Mouse (Mus musculus) left cerebral cortex, postnatal 14 days (tissue): ENCODE data around the gene Pcx. TPM values are rescaled to one million over a fixed set of nuclear protein-coding genes. Genes with fewer than 3 reads are reported as not detected.

Source experiments
- DNase-seq, 2 experiments: peaks; one replicate each; pipeline ENCODE4 v3.0.0; 2021 to 2022; ENCODE audit warnings: low spot score in 2 of 2, mixed read lengths in 1 of 2
- intact Hi-C: fragments of 180-260 bp; cut with DNase I; formaldehyde crosslinking; loops from one replicate; pipeline ENCODE4 v1.15.1; 2025
- microRNA-seq, 2 experiments: library from miRNA; unstranded; fragments of <30 nt; microRNA quantifications; one replicate each; pipeline ENCODE4 v1.2.0; 2022
- total RNA-seq, 2 experiments: library from RNA; stranded (reverse); gene quantifications; 2 replicates each; pipeline ENCODE4 v1.2.3; 2021

Pcx gene
- total RNA-seq, 2 experiments from 2014 or later, result 57.2 to 59.2 TPM

DNA sequence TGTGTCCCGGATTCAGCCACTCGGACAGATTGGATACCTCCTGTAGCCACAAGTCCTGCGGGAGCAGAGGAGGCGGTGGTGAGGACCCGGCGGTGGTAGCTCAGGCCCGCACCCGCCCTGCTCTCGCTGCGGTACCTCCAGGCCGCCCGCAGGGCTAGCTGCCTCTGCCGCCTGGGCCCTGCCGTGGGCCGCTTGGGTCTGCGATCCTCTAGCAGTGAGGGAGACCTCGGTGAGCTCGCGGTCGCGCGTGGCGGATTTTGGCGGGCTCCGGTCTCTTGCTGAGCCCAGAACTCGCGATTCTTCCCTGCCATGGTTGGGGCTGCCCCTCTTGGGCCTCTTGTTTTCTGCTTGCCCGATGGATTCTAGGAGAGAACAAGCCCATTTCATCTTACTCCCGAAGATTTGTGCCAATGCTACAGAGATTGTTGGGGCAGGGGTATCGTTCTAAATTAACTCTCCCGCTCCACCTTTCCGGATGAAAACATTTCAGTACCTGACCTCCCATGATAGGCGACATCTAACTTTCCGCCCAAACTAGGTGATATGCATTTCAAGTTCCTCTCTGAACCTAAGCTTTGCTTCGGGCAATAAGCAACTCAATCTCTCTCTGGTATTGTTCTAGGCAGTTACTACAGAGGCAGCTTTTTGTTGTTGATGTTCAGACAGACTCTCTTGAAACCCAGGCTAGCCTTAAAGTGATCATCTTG is 115.7 kb downstream of the Pcx start:
- intact Hi-C loops, result loop anchor here (5.0 to 10.0 kb wide), 3 partner anchors 116 to 279 kb away; partner anchors contain the start of genes 2010003K11Rik and Bbs1
- DNase-seq, result no peak

DNA sequence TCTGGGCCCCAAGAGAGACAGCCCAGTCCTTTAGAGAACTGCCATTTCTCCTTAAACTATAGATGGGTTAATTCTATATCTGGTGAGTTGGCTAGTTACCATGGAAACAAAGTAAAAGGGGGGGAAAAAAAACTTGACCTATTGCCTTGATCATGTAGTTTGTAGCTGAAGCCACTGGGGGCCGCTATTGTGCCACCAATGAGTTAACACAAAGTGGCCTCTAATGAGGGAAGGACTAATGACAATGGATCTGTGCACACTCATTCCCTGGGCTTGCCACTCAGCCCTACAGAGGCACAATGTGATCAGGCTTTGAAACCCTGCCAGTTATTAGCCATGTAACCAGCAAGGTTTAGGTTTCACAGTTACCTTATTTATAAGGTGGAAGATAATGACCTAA is 118.5 kb downstream of the Pcx start:
- DNase-seq, result peak; percentile 81 to 82
- intact Hi-C loops, result loop anchor here (5.0 to 10.0 kb wide), 3 partner anchors 113 to 276 kb away; partner anchors contain the start of genes 2010003K11Rik and Bbs1

DNA sequence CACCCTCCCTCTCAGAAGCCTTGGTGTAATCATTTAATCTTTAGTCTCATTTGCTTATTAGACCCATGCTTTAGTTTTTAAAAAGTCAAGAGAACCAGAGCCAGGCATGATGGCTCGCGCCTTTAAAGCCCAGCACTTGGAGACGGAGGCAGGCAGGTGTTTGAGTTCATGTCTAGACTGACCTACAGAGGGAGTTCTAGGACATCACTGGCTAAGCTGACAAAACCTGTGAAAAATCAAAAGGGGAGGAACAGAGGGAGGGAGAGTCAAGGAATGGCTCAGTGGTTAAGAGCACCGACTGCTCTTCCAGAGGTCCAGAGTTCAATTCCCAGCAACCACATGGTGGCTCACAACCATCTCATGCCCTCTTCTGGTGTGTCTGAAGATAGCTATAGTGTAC is 125.7 kb downstream of the Pcx start:
- DNase-seq, result no peak
- intact Hi-C loops, result no loop called here

DNA sequence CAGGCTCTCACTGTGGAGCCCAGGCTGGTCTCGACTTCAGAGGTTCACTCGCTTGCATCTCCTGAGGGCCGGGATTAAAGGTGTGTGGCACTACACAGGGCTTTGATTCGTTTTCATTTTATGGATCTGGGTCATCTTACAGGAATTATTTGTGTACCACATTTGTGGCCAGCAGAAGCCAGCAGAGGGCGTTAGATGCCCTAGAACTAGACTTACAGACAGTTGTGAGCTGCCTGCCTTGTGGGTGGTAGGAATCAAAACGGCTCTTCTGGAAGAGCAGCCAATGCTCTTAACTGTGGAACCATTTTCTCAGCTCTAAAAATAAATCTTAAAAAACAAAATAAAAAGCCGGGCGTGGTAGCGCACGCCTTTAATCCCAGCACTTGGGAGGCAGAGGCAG is 134.0 kb downstream of the Pcx start:
- intact Hi-C loops, result loop anchor here (2.0 kb wide), 1 partner anchor 99 kb away; no protein-coding TSS in a partner anchor
- peak; percentile 80 to 90 for DNase-seq

DNA sequence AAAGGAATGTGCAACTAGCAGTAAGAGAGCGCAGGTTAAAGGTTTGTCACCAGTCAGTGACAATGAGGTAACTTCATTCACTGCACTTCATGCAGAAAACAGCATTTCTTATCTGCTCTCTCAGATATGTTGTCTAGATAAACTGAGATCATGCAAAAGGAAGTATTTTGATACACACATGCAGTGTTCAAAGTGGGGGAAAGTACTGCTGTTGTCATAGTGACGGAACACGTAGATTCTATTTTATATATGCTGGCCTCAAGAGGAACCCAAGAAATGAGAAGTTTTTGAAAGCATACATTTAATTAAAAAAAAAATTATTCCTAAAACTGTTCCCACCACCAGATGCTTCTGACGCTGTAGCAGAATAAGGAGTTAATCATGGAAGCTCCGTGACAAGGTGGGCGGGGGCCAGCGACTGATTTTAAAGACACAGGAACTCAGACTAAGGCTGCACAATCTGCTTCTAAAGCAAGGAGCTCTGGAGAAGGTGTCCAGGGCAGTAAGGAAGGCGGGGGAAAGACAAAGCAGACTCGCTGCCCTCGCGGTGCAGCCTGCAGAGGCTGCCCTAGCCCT is 136.7 kb downstream of the Pcx start:
- peak; percentile 81 to 91 for DNase-seq
- intact Hi-C loops, result loop anchor here (1.0 to 5.0 kb wide), 2 partner anchors 50 to 65 kb away; partner anchors contain the start of gene Sptbn2

DNA sequence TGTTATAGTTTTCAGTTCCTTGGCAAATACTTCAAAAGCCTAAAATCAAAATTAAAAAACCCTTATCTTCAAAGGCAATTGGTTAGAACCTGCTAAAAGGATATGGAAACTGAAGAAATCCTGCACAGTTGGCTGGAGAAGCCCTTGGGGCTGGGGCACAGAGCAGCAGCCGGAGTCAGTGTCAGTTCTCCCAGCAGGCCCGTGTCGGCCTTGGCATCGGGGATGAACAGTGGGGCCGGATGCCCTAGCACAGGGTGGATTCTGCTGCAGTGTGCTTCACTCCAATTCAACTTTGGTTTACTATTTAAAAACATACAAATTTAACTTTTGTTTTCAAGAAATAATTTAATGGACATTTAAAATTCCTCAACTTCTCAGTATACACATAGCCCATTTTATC is 147.9 kb downstream of the Pcx start:
- no peak for DNase-seq
- intact Hi-C loops, result no loop called here

DNA sequence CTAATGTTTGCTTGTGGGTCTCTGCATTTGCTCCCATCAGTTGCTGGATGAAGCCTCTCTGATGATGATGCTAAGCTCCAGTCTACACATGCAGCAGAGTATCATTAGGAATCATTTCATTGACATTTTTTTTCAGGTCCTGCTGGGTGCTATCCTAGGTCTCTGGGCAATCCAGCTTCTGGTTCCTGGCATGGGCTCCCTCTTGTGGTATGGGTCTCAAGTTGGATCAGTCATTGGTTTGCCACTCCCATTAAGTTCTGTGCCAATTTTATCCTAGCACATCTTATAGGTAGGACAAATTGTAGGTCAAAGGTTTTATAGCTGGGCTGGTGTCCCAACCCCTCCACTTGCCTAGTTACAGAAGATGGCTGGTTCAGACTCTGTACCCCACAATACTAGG is 156.5 kb downstream of the Pcx start:
- DNase-seq, result no peak
- intact Hi-C loops, result no loop called here

DNA sequence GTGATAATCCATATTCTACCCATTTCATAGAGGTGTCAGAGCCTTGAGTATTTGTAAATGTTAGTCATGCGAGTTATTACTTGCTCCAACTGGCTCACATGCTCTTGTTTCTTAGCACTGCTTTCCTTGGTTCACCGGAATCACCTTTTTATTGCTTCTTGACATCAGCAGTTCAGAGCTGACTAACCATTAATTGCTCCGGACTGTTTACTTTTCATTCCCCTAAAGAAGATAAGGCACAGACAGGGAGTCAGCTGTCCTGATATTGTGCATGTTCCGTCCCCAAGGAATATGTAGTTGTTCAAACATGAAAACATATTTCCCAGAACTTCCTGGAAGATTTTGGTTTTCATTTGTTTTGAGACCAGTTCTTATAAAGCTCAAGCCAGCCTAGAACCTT is 160.5 kb downstream of the Pcx start:
- intact Hi-C loops, result no loop called here
- no peak for DNase-seq

Small RNA genes lying within 50 kb of the gene (microRNA-seq; reads per million reads assigned to microRNA genes)
- 6.9 to 7.4 reads per million in 2 experiments for gene Mir6986

Other genes with a start within 250 kb of the Pcx start
- 10 to 100 TPM; 44.5 to 52.4 TPM for gene Ssh3, start 241.3 kb upstream of the Pcx start, total RNA-seq
- gene Ankrd13d, start 227.3 kb upstream of the Pcx start, total RNA-seq, result 10 to 100 TPM; 84.5 to 84.9 TPM
- gene Grk2, start 204.2 kb upstream of the Pcx start, total RNA-seq, result 100 to 1,000 TPM; 165 to 173 TPM
- gene Kdm2a, start 112.2 kb upstream of the Pcx start, total RNA-seq, result 10 to 100 TPM; 62.1 to 74.9 TPM
- 1 to 10 TPM; 1.3 to 1.4 TPM for gene Rhod, start 71.0 kb upstream of the Pcx start, total RNA-seq
- gene Syt12, start 33.0 kb upstream of the Pcx start, total RNA-seq, result 10 to 100 TPM; 30.8 to 31.7 TPM
- not detected for gene 2010003K11Rik, start 11.9 kb upstream of the Pcx start, total RNA-seq
- gene Lrfn4, start 105.2 kb downstream of the Pcx start, total RNA-seq, result 10 to 100 TPM; 59.2 to 66.1 TPM
- gene Rce1, start 115.2 kb downstream of the Pcx start, total RNA-seq, result 10 to 100 TPM; 20.4 to 20.6 TPM
- gene Gm960, start 188.2 kb downstream of the Pcx start, total RNA-seq, result 1 to 10 TPM; 1.8 to 2.1 TPM
- 100 to 1,000 TPM; 702 to 775 TPM for gene Sptbn2, start 200.7 kb downstream of the Pcx start, total RNA-seq
- 10 to 100 TPM; 13.6 to 14.3 TPM for gene Rbm4b, start 246.0 kb downstream of the Pcx start, total RNA-seq